Mouse (Mus musculus) c-Kit-positive CD71-positive TER-119-positive erythroid progenitor cells, embryonic 14.5 days (primary cell): Measurements from ENCODE around the gene Rfx4.

Experiments used
- DNase-seq: peaks from one replicate; pipeline ENCODE4 v3.0.0-alpha.2; 2013; ENCODE audit warnings: low spot score

The Rfx4 gene

DNA sequence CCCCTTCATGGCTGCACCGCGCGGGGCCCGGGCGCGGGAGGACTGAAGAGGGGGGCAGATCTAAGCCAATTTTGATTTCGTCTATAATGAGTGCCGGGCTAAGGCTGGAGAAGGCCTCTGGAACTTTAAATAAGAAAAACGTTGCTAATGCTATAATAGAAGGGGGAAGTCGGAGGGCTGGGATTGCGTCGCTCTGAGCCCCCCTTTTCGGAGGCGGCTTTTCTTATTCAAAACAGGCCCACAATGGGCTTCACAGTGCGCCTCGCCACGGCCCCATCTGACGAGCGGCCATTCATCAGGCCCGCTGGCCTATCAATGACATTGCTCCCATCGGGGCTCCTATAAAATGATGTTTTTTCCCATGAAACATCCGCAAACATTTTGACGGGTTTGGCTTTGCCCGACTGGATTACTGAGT is at the start of gene Rfx4:
Rfx4 (plus strand) TSS at position 277 of the 418 bp plus-strand sequence.
- DNase-seq = no peak

DNA sequence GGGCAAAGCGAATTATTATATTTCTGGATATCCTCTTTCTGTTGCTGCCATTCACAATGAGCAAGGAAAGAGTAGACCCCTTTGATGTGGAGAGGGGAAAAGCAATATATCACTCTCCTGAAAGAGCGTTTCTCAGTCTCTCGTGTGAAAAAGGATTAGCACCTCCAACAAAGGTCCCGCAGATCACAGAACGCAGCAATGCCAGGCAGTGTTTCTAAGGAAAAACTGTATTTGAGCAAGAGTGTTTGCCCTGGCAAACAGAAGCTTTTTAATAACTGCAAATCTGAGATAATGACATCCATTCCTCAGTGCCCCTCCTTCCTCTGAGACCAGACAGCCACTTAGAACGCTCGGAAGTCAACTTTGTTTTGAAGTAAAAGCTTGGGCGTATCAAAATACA is 49.3 kb upstream of the Rfx4 start:
- DNase-seq = no peak

- DNase-seq = no peak
Observed at GRCm38 (mm10) chr10:84707226-84707625, 48.6 kb upstream of the Rfx4 start.

DNA sequence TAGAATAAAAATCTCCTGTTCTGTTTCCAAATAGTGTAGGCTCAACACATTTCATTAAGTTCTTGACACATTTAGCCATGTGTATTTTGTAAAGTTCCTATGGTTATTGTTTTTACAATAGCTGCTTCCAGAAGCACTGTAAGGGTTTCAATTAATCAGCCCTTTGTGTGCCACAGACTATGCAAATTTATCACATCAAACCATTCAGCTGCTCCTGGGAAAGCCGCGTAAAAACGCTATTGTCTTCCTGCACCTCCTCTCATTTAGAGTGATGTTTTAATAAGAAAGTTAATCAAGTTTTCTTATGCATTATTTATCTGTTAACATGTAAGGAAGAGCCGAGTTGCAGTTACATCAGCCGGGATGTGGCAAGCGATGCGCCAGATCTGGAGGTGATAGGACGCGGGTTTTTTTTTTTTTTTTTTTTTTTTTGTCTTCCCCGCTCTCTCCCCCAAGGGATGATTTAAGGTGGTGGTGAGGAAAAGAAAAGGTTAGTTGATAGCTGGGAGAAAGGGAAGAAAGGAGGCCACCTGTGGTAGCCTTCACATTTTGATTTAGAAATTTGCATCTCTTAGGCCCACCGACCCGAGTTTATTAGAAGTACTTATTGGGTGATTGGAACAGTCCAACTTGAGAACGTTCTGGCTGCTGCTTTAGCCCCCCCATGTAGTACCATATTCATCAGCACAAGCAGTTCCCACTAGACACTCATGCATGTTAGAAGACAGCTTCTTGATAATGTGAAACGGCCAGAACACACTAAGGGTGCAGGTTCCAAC is 47.9 kb upstream of the Rfx4 start:
- DNase-seq = no peak

GRCm38 (mm10) chr10:84710192-84710591 is 45.7 kb upstream of the Rfx4 start:
- DNase-seq = no peak

DNA sequence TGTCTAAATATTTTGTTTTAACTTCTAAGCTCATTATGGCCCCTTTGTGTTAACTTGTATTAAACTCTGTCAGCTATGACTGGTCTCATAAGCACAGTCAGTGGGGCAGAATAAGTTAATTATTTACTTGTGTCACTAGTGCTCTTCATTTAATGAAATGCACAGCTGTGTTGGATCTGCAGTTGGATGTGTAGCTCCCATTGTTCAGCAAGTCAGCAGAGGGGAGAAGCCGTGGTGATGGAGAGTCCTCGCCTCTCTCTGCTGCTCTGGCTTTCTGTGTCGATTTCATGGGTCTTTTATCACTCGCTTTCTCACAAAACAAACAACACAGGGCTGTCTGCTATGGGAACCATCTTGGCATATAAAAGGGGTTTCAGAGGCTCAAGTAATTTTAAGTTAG is 45.0 kb upstream of the Rfx4 start:
- no peak for DNase-seq

GRCm38 (mm10) chr10:84711479-84711878 is 44.4 kb upstream of the Rfx4 start:
- no peak for DNase-seq

DNA sequence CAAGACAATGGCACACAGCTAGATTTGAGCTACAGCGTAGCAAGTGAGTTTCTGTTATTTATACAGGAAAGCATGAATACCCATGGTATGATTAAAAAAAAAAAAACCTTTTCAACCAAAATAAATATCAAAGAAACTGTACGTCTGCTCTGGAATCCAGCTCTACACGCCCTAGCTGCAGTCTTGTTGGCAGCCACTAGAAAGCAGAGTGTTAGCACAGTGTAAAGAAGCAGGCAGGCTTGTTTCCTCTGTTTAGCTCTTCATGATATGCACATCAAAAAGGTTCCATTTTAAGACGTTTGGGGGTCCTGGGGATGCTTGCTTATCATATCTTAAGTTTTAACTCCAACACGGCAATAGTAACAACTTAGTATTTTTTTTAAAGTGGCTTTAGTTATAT is 43.9 kb upstream of the Rfx4 start:
- no peak for DNase-seq

DNA sequence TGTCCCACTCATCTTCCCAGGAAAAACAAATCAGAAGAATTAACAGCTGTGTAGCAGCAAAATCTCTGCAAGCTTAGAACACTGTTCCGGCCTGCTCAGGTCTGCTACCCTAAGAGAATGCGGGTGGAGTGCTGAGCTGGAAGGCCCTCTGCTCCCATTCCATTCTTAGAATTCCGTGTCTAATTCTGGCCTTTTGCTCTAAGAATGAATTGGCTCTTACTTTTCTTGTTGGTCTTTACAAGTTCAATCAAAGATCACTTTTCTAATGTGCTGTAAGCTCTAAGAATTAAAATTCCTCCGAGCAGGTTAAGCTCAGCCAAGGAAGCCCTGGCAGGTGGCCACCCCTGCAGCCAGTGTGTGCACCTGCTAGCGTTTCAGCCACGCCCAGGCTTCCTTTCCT is 43.3 kb upstream of the Rfx4 start:
- no peak for DNase-seq

DNA sequence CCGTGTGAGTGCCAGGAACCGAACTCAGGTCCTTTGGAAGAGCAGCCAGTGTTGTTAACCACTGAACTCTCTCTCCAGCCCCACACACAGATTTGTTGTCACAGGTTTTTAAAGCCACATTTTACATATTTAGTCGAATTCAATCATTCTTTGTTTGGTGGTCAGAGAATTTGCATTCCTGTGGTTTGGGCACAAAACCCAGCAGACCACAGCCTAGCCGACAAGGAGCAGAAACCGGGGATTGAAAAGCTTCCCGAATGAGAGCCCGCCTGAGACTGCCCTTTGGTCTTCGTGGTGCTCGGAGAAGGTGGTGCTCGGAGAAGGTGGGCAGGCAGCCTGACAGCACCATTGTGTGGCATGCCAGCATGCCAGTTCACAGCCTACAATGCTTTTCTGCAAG is 42.8 kb upstream of the Rfx4 start:
- DNase-seq = no peak

- no peak for DNase-seq
Observed at GRCm38 (mm10) chr10:84715639-84716038, 40.2 kb upstream of the Rfx4 start.

DNA sequence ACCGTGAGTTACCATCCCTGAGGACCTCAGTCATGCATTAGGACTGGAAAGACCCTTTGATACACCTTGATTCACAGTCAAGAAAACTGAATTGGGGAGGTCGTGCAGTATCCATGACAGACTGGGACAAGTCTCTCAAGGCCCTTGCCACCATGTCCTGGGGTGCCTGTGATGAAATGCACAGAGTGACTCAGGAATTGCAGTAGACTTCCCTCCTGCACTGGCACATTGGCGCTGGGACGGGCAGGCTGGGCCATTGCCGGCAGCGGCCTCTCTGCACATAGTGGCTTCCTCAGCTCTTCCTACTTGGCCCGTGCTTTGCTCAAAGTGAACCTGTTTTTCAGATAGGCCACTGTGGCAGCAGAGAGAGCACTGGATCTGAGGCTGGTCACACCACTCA is 39.3 kb upstream of the Rfx4 start:
- no peak for DNase-seq

DNA sequence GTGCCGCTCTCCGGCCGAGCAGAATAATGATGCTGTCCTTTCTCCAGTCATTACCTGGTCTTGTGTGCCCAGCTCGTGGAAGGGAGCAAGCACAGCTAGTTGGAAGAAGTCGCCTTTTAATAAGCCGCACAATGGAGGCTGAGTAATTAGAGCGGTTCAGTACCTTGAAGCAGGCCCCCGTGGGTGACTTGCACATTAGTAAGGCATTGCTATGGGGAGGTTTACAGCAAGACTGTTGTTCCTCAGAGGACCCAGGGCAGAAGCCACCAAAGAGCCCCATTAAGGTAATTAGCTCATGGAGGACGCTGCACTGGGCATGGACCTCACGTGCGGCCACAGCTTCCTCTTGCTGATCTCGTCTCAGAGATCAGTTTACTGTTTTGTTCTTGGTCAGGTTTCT is 33.2 kb upstream of the Rfx4 start:
- no peak for DNase-seq

DNA sequence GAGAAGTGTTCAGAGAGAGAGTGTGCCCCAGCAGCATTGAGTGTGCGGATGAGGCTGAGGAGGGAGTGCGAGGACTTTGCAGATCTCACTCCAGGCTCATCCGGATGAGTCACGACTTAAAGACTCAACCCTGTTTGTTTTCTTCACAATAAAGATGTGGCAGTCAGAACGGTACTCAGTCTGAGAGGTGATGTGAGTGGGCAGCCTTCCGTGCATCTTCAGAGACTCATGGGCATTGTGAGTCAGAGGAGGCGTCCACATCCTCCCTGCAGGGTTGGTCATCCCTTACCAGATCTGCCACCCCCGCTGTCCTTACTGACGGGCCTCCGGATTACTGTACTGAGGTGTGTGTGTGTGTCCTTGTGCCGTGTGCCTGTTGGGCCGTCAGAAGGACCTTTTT is 28.9 kb upstream of the Rfx4 start:
- DNase-seq = no peak

GRCm38 (mm10) chr10:84727760-84728159 is 28.1 kb upstream of the Rfx4 start:
- no peak for DNase-seq

DNA sequence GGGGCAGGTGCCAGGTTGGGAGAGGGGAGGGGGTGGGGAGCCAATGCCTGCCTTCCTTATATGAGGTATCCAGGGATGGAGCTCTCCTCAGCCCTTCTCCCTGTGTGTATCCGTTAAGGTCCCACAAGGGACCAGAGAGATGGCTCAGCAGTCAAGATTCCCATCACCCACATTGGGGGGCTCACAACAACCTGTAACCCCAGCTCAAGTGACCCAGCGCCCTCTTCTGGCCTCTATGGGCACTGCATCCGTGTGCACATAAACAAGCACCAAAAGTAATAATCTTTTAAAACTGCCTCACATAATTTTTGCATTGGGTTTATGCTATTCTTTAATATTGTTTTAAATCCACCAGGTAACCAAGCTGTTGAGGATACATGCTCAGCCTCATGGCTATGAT is 25.8 kb upstream of the Rfx4 start:
- DNase-seq = no peak

DNA sequence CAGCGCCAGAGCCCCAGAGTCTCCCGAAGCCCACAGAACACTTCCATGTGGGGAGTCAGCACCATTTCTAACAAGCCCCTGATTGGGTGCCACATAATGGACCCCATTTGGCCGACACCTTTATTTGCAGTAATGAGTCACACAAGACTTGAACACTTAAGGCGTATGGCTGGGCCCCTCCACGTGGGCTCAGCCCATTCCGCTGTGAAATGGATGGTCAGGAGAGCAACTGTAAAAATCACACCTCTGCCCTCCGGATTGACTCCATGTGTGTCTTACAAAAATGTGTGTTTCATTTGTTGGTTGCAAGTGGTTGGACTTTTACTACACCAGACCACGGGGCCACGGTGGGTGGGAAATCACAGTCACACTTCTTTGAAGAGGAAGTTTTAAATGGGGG is 24.9 kb upstream of the Rfx4 start:
- DNase-seq = no peak

DNA sequence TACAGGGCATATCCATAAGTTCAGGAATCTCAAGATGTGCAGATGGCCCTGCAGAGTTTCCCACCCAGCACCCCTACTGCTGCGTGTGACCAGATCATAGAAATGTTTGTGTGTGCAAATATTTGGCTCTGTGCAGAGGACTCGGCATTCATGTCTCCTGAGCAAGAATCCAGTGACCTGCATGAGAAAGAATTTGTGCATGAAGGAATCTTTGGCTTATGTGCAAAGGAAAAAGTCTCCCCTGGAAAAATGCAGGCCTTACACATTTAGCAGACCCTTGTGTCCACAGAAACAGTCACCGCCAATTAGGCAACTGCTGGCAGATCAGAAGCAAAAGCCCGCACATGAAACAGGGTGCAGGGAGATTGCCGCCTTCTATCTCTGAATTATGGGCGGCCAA is 22.4 kb upstream of the Rfx4 start:
- no peak for DNase-seq

DNA sequence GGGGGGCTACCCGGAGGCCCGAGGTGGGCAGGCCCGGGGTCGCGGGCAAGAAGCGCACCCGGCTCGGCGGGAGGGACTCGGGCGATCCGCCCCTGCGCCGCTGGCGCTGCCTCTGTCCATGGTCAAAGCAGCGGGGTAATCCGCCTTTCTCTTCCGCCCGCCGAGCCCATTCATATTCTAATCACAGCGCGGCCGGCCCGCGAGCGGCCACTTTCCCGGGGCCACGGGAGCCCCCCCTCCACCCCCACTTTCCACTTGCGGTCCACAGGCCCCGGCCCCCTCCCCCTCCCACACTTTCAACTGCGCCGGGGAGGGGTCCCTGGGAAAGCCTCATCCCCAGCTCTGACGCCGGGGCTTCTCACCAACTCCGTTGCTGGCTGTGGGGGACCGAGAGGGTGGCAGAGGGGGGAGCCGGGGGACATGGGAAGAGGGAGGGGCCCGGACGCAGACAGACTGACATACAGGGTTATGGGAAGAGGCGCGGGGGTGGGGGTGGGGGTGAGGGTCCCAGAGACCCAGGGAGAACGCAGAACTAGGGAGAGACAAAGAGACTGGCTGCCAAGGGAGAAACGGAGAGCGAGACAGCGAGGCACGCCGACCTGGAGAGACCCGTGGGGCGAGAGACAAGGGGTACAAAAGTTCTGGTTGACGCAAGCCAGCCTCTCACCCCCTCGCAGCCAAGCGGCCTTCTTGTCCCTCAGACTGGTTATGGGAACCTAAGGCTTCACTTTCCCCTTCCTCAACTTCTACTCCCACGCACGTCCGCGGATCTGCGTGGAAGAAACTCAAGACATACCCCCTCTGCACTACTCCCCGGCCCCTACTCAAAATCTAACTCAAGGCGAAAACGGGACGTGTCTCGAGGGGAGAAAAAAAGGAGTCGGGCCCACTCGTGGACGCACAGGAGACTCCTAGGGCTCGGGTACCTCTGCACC is 744 bp upstream of the Rfx4 start:
- DNase-seq = no peak

GRCm38 (mm10) chr10:84756435-84757095 is 703 bp downstream of the Rfx4 start:
- DNase-seq = no peak

GRCm38 (mm10) chr10:84757426-84758199 is 1.8 kb downstream of the Rfx4 start:
- DNase-seq = no peak

DNA sequence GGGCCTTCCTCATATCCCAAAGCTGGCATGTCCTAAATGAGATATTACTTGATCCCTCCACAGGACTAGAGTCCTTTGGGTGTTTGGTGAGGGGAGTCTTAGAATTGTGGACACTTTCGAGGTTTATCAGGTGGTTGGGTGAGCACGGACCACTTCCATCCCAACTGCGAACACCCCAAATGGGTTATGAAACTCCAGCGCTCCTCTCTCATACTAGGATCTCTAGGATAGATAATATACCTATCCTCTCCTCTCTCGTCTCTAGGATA is 2.3 kb downstream of the Rfx4 start:
- no peak for DNase-seq
